Mouse (Mus musculus): ENCODE data around the gene Pard6b. TPM values are rescaled to one million over a fixed set of nuclear protein-coding genes. Genes with fewer than 3 reads are reported as not detected.

The Pard6b gene
- total RNA-seq, 2 experiments from 2014 or later = 0.43 to 0.62 TPM

DNA sequence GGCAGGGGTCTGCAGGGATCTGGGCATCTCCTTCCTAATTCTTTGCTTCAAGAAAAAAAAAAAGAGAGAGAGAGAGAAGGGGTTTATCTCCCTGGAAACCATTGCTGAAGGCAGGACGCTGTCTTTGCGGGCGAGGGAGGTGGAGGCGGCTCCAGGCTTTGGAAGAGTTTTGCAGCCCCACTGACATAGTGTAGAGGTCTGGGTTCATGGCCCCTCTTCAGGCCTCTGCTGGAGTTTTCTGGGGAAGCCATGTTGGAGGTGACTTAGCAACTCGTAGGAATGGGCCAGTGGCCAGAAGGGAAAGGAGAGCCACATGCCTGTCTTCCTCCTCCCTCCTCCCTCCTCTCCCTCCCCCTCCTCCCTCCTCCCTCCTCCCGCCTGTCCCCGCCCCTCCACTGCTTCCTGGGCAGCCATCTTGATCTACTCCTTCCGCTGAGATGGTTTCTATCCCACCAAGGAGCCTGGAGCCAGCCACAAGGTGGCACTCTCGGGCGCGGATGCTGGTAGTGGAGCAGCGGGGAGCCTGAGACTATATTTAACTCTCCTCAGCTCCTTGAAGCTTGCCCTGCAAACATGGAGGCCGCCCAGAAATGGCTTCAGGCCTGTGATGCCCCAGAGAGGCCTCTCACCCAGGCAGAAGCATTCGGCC lies 47.5 kb downstream of the Pard6b start:
- DNase-seq = peak; percentile 73

- DNase-seq = no peak
These were observed 49.2 kb downstream of the Pard6b start for GRCm38 (mm10) chr2:168130046-168130445.

GRCm38 (mm10) chr2:168137161-168137560 lies 56.4 kb downstream of the Pard6b start:
- no peak for DNase-seq

DNA sequence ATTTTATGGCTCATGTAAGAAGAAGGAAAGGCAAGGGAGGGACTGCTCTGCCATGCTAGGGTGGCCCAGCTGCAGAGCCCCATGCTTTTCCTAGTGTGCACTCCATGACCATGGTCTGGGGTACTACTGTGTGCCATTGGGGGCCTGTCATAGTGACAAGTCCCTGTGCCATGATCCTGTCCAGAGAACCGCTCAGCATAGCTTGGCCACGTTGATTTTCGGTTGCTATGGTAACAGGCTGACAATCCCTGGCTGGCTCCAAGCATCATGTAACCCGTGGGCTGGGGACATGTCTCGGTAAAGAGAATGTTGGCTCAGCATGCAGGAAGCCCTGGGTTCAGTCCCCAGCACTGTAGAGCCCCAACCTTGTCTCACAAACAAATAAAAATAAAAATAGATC lies 63.0 kb downstream of the Pard6b start:
- DNase-seq = no peak

DNA sequence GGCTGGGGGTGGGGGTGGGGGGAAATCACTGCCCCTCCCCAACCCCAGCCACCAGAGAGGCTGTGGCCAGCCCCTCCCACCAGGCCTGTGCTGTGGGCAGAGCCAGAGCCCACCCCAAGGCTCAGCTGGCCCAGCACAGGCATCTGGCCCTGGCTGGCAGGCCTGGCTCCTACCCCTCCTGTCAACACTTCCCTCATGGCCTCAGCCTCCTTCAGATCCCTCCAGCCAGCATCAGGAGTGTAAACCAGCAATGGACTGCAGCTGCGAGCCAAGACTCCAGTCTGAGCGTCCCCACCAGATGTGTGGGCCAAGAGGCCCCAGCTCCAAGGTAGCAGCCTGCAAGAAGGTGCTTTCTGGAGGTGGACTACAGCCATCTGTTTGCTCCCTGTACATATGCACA lies 64.6 kb downstream of the Pard6b start:
- no peak for DNase-seq

- DNase-seq = no peak
These were observed 67.1 kb downstream of the Pard6b start for GRCm38 (mm10) chr2:168147722-168148432.

DNA sequence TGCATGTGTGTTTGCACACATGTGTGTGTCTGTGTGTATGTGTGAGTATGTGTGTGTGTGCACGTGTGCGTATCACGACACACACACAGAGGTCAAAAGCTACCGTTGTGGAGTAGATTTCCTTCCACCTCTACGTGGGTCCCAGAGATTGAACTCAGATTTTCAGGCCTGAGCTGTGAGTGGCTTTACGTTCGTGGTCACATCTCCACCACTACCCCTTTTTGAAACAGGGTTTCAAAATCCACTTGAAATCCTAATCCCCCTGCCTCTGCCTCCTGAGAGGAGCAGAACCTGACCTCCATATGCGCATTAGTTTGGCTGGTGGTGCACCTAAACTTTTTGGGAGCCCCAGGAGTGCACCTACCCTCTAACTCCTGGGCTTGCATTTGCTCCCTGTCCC lies 68.4 kb downstream of the Pard6b start:
- no peak for DNase-seq

Small RNA genes within 50 kb of the gene (microRNA-seq; reads per million reads assigned to microRNA genes)
- 0 reads per million in 2 experiments for gene Gm24327 (ENCODE audit: borderline replicate concordance in 2 of 2)

Other genes starting within 250 kb of the Pard6b start
- gene Ptpn1, start 148.9 kb upstream of the Pard6b start, total RNA-seq (2021) = 10 to 100 TPM; 13.5 to 14.3 TPM
- 1 to 10 TPM in 1 of 2 experiments, under 1 TPM in 1; 0.75 to 1.5 TPM for gene Ripor3, start 70.4 kb upstream of the Pard6b start, total RNA-seq (2021)
- gene Adnp, start 126.1 kb downstream of the Pard6b start, total RNA-seq (2021) = 10 to 100 TPM; 15.2 to 16.7 TPM
- 1 to 10 TPM; 8.2 to 9.1 TPM for gene Gm20716, start 149.4 kb downstream of the Pard6b start, total RNA-seq (2021)
- gene Dpm1, start 149.6 kb downstream of the Pard6b start, total RNA-seq (2021) = 10 to 100 TPM; 70.2 to 73.6 TPM
- 1 to 10 TPM; 3.9 to 4.0 TPM for gene Mocs3, start 149.6 kb downstream of the Pard6b start, total RNA-seq (2021)
- under 1 TPM; 0.21 to 0.26 TPM for gene Kcng1, start 200.7 kb downstream of the Pard6b start, total RNA-seq (2021)

Measured in gastrocnemius, postnatal 25 days (tissue).